Mouse (Mus musculus): ENCODE data around the gene Efcab6.
A peak's percentile ranks its signal among the peaks of the same experiment; 100 is the strongest.

The Efcab6 gene

GRCm38 (mm10) chr15:83972206-83972605 lies 93.0 kb downstream of the Efcab6 start:
- DNase-seq (ENCODE audit: low spot score): no peak

GRCm38 (mm10) chr15:83967802-83968201 lies 97.4 kb downstream of the Efcab6 start:
- DNase-seq (ENCODE audit: low spot score): no peak

GRCm38 (mm10) chr15:83965126-83965525 lies 100.1 kb downstream of the Efcab6 start:
- DNase-seq (ENCODE audit: low spot score): no peak

- DNase-seq (ENCODE audit: low spot score): no peak
These were observed 106.8 kb downstream of the Efcab6 start for GRCm38 (mm10) chr15:83958376-83958775.

GRCm38 (mm10) chr15:83956996-83957395 lies 108.2 kb downstream of the Efcab6 start:
- DNase-seq (ENCODE audit: low spot score): no peak

GRCm38 (mm10) chr15:83955948-83956707 lies 109.1 kb downstream of the Efcab6 start:
- DNase-seq (ENCODE audit: low spot score): no peak

- no peak for DNase-seq (ENCODE audit: low spot score)
These were observed 115.3 kb downstream of the Efcab6 start for GRCm38 (mm10) chr15:83949729-83950491.

GRCm38 (mm10) chr15:83939703-83940102 lies 125.5 kb downstream of the Efcab6 start:
- no peak for DNase-seq (ENCODE audit: low spot score)

- no peak for DNase-seq (ENCODE audit: low spot score)
These were observed 126.7 kb downstream of the Efcab6 start for GRCm38 (mm10) chr15:83938466-83938865.

GRCm38 (mm10) chr15:83936506-83936905 lies 128.7 kb downstream of the Efcab6 start:
- no peak for DNase-seq (ENCODE audit: low spot score)

- no peak for DNase-seq (ENCODE audit: low spot score)
These were observed 130.4 kb downstream of the Efcab6 start for GRCm38 (mm10) chr15:83934816-83935215.

- DNase-seq (ENCODE audit: low spot score): no peak
These were observed 139.8 kb downstream of the Efcab6 start for GRCm38 (mm10) chr15:83925338-83925737.

- no peak for DNase-seq (ENCODE audit: low spot score)
These were observed 140.5 kb downstream of the Efcab6 start for GRCm38 (mm10) chr15:83924656-83925055.

GRCm38 (mm10) chr15:83915376-83915775 lies 149.8 kb downstream of the Efcab6 start:
- DNase-seq (ENCODE audit: low spot score): no peak

GRCm38 (mm10) chr15:83913028-83913714 lies 152.0 kb downstream of the Efcab6 start:
- no peak for DNase-seq (ENCODE audit: low spot score)

GRCm38 (mm10) chr15:83906472-83906871 lies 158.7 kb downstream of the Efcab6 start:
- no peak for DNase-seq (ENCODE audit: low spot score)

GRCm38 (mm10) chr15:83897286-83897685 lies 167.9 kb downstream of the Efcab6 start:
- DNase-seq (ENCODE audit: low spot score): no peak

- DNase-seq (ENCODE audit: low spot score): no peak
These were observed 169.2 kb downstream of the Efcab6 start for GRCm38 (mm10) chr15:83896011-83896410.

GRCm38 (mm10) chr15:83894261-83894660 lies 170.9 kb downstream of the Efcab6 start:
- no peak for DNase-seq (ENCODE audit: low spot score)

GRCm38 (mm10) chr15:83892871-83893270 lies 172.3 kb downstream of the Efcab6 start:
- DNase-seq (ENCODE audit: low spot score): no peak

GRCm38 (mm10) chr15:83884291-83884690 lies 180.9 kb downstream of the Efcab6 start:
- no peak for DNase-seq (ENCODE audit: low spot score)

GRCm38 (mm10) chr15:83883821-83884220 lies 181.4 kb downstream of the Efcab6 start:
- DNase-seq (ENCODE audit: low spot score): no peak

GRCm38 (mm10) chr15:83879845-83880244 lies 185.3 kb downstream of the Efcab6 start:
- DNase-seq (ENCODE audit: low spot score): peak; percentile 33

All from ovary, postnatal 10 days (tissue).